Mouse (Mus musculus) layer of hippocampus, adult 11-12 months (tissue): ENCODE results near the gene Epha3.

ENCODE experiments used
- DNase-seq: peaks from one replicate; pipeline ENCODE4 v3.0.0; 2022; ENCODE audit warnings: low spot score

The Epha3 gene

GRCm38 (mm10) chr16:63783544-63783943 lies 80.4 kb downstream of the Epha3 start:
- DNase-seq: no peak

GRCm38 (mm10) chr16:63782101-63782500 lies 81.9 kb downstream of the Epha3 start:
- no peak for DNase-seq

- DNase-seq: no peak
Measured at GRCm38 (mm10) chr16:63780151-63780550, 83.8 kb downstream of the Epha3 start.

- DNase-seq: no peak
Measured at GRCm38 (mm10) chr16:63777811-63778210, 86.2 kb downstream of the Epha3 start.

GRCm38 (mm10) chr16:63772566-63772965 lies 91.4 kb downstream of the Epha3 start:
- no peak for DNase-seq

- DNase-seq: no peak
Measured at GRCm38 (mm10) chr16:63767589-63767988, 96.4 kb downstream of the Epha3 start.

GRCm38 (mm10) chr16:63761177-63761576 lies 102.8 kb downstream of the Epha3 start:
- no peak for DNase-seq

GRCm38 (mm10) chr16:63760112-63760511 lies 103.9 kb downstream of the Epha3 start:
- DNase-seq: no peak

- DNase-seq: no peak
Measured at GRCm38 (mm10) chr16:63753052-63753451, 110.9 kb downstream of the Epha3 start.

GRCm38 (mm10) chr16:63747817-63748216 lies 116.2 kb downstream of the Epha3 start:
- DNase-seq: no peak

- no peak for DNase-seq
Measured at GRCm38 (mm10) chr16:63745465-63745864, 118.5 kb downstream of the Epha3 start.

- DNase-seq: no peak
Measured at GRCm38 (mm10) chr16:63743208-63743854, 120.6 kb downstream of the Epha3 start.

GRCm38 (mm10) chr16:63719235-63719634 lies 144.7 kb downstream of the Epha3 start:
- DNase-seq: no peak

- no peak for DNase-seq
Measured at GRCm38 (mm10) chr16:63717317-63717716, 146.7 kb downstream of the Epha3 start.

- DNase-seq: no peak
Measured at GRCm38 (mm10) chr16:63706912-63707868, 156.8 kb downstream of the Epha3 start.

GRCm38 (mm10) chr16:63689371-63689770 lies 174.6 kb downstream of the Epha3 start:
- DNase-seq: no peak

GRCm38 (mm10) chr16:63684211-63684610 lies 179.8 kb downstream of the Epha3 start:
- DNase-seq: no peak

GRCm38 (mm10) chr16:63674426-63674825 lies 189.5 kb downstream of the Epha3 start:
- DNase-seq: no peak

GRCm38 (mm10) chr16:63673236-63673840 lies 190.6 kb downstream of the Epha3 start:
- DNase-seq: no peak

- no peak for DNase-seq
Measured at GRCm38 (mm10) chr16:63665897-63666464, 198.0 kb downstream of the Epha3 start.

GRCm38 (mm10) chr16:63658302-63658974 lies 205.5 kb downstream of the Epha3 start:
- DNase-seq: no peak

GRCm38 (mm10) chr16:63657743-63658142 lies 206.2 kb downstream of the Epha3 start:
- no peak for DNase-seq
